Mouse (Mus musculus): Measurements from ENCODE around the gene Dnm3. TPM values are rescaled to one million over a fixed set of nuclear protein-coding genes. Genes with fewer than 3 reads are reported as not detected.

Gene Dnm3
- polyA plus RNA-seq, 2 experiments = 14.7 to 21.9 TPM

DNA sequence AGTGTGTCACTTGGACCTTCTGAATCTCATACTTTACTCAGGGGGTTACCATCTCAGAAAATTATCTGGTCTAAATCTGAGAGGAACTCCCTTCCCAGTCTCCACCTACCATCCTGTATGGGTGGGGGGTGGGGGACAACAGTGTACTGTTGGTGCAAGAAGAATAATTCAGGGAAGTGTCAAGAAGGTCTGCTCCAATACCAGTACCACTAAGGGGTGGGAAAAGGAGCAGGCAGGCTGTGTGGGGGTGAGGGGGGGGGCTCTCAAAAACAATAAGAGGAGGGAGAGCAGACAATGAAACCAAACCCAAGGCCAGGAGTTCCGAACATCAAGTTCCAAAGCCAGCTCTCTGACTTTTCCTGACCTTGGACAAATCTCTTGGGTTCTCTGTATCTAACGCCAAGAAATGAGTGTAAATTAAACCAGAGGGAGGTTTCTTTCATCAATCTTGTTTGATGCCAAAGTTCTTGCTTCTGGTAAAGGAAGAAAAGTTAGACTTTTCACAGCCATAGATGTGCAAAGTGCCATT is 8.0 kb downstream of the Dnm3 start:
- Histone ChIP-seq H3K4me1 (ENCODE audit: control insufficient read depth, insufficient read depth, low read length) (no peaks in the 10 kb centered on the region), H3K9ac (ENCODE audit: low read depth, low read length, severe bottlenecking) (no peak overlapping the region), H3K36me3 (ENCODE audit: control insufficient read depth, insufficient read depth, low read length) (no peaks in the 10 kb centered on the region), H3K4me3 (replicated peaks; ENCODE audit: low read length) (no peak overlapping the region), H3K4me2 (replicated peaks; ENCODE audit: low read depth, low read length, severe bottlenecking) (no peak overlapping the region), H3K9me3 (ENCODE audit: control insufficient read depth, low read length) (no peaks in the 10 kb centered on the region), H3K27me3 (ENCODE audit: control insufficient read depth, insufficient read depth, low read length) (0 out of 2 replicates have a peak, but pooled peaks cover 4% of the 10 kb centered on the region), H3K27ac (replicated peaks; ENCODE audit: low read depth, low read length) (no peak overlapping the region)
- no peak for TF ChIP-seq POLR2A (IDR thresholded peaks at IDR 0.05; ENCODE audit: borderline replicate concordance, extremely low read depth, insufficient read depth, insufficient read length)
- DNase-seq (ENCODE audit: low spot score) (no peak), ATAC-seq (ENCODE audit: low FRiP score, low read depth) (no peak)
- WGBS = 69% methylated on average over 2 of the region's 2 CpGs

DNA sequence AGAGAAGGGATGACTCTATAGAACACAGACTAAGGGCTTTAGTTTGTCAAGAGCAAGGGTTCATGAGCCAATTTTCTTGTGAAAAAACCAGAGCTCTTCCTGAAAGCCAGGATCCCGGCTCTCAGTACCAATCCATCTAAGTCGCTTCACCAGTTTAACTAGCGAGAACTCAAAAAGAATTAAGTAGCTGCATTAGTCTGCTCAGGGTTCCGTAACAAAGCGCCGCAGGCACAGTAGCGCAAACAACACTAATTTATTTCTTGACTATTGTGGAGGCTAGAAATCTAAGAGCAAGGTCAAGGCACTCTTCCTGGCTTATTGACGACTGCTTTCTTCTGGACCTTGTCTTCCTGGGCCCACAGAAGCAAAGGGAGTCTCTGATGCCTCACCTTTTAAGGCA is 14.2 kb downstream of the Dnm3 start:
- WGBS = 85% methylated on average over 8 of the region's 8 CpGs
- ATAC-seq (ENCODE audit: low FRiP score, low read depth) = no peak
- DNase-seq (ENCODE audit: low spot score) = no peak
- no peak overlapping the region for H3K9ac ChIP-seq (ENCODE audit: low read depth, low read length, severe bottlenecking)
- H3K4me2 ChIP-seq (replicated peaks; ENCODE audit: low read depth, low read length, severe bottlenecking) = no peak overlapping the region
- no peaks in the 10 kb centered on the region for H3K27me3 ChIP-seq (ENCODE audit: control insufficient read depth, insufficient read depth, low read length)
- no peaks in the 10 kb centered on the region for H3K4me1 ChIP-seq (ENCODE audit: control insufficient read depth, insufficient read depth, low read length)
- H3K27ac ChIP-seq (replicated peaks; ENCODE audit: low read depth, low read length) = no peak overlapping the region
- no peak for TF ChIP-seq POLR2A (IDR thresholded peaks at IDR 0.05; ENCODE audit: borderline replicate concordance, extremely low read depth, insufficient read depth, insufficient read length)
- H3K4me3 ChIP-seq (replicated peaks; ENCODE audit: low read length) = no peak overlapping the region
- H3K9me3 ChIP-seq (ENCODE audit: control insufficient read depth, low read length) = no peaks in the 10 kb centered on the region
- no peaks in the 10 kb centered on the region for H3K36me3 ChIP-seq (ENCODE audit: control insufficient read depth, insufficient read depth, low read length)

DNA sequence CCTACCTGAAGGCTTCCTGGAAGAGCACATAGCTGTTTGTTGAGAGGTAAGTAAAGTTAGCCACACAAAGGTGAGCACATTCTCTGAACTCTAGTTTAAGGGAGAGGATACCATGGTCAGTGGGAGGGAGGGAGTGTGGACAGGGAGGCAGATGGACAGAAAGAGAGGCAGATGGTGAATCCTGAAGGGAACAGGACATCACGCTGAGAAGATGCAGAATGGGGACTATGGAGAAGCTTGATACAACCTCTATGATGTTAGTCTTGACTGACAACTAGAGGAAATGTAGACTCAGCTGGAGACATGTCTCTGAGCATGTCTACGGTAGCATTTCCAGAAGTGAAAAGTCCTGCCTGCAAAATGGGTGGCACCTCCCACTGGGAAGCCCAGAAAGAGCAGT is 19.1 kb downstream of the Dnm3 start:
- H3K4me3 ChIP-seq (replicated peaks; ENCODE audit: low read length) = no peak overlapping the region
- ATAC-seq (ENCODE audit: low FRiP score, low read depth) = no peak
- no peak overlapping the region for H3K27ac ChIP-seq (replicated peaks; ENCODE audit: low read depth, low read length)
- no peak overlapping the region for H3K9ac ChIP-seq (ENCODE audit: low read depth, low read length, severe bottlenecking)
- H3K4me1 ChIP-seq (ENCODE audit: control insufficient read depth, insufficient read depth, low read length) = peaks cover 1% of the 10 kb centered on the region; the same call in 1 of the 2 replicates
- TF ChIP-seq POLR2A (IDR thresholded peaks at IDR 0.05; ENCODE audit: borderline replicate concordance, extremely low read depth, insufficient read depth, insufficient read length) = no peak
- DNase-seq (ENCODE audit: low spot score) = no peak
- H3K9me3 ChIP-seq (ENCODE audit: control insufficient read depth, low read length) = no peaks in the 10 kb centered on the region
- no peaks in the 10 kb centered on the region for H3K27me3 ChIP-seq (ENCODE audit: control insufficient read depth, insufficient read depth, low read length)
- H3K4me2 ChIP-seq (replicated peaks; ENCODE audit: low read depth, low read length, severe bottlenecking) = no peak overlapping the region
- no peaks in the 10 kb centered on the region for H3K36me3 ChIP-seq (ENCODE audit: control insufficient read depth, insufficient read depth, low read length)
- WGBS = 95% methylated on average over 2 of the region's 2 CpGs

DNA sequence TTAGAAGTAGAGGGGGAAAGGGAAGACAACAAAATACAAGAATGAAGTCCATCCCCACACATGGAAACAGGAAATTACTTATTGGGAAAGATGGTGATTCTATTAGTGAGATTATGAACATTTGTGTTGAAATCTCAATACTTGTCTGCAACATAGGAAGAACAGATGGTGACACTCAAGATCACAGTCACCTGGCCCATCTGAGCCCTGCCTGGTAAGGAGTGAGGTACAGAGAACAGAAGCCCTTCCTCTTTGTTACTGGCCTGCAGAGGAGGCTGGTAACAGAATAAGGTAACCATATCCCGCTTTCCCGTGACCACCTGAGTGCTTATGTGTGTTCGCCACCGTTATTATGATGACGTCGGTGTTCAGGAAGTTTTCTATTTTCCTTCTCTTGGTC is 21.0 kb downstream of the Dnm3 start:
- Histone ChIP-seq H3K9me3 (ENCODE audit: control insufficient read depth, low read length) (no peaks in the 10 kb centered on the region), H3K4me1 (ENCODE audit: control insufficient read depth, insufficient read depth, low read length) (peaks cover 6% of the 10 kb centered on the region), H3K36me3 (ENCODE audit: control insufficient read depth, insufficient read depth, low read length) (no peaks in the 10 kb centered on the region), H3K27ac (replicated peaks; ENCODE audit: low read depth, low read length) (no peak overlapping the region), H3K9ac (ENCODE audit: low read depth, low read length, severe bottlenecking) (no peak overlapping the region), H3K4me3 (replicated peaks; ENCODE audit: low read length) (no peak overlapping the region), H3K4me2 (replicated peaks; ENCODE audit: low read depth, low read length, severe bottlenecking) (no peak overlapping the region), H3K27me3 (ENCODE audit: control insufficient read depth, insufficient read depth, low read length) (no peaks in the 10 kb centered on the region)
- no peak for ATAC-seq (ENCODE audit: low FRiP score, low read depth)
- TF ChIP-seq POLR2A (IDR thresholded peaks at IDR 0.05; ENCODE audit: borderline replicate concordance, extremely low read depth, insufficient read depth, insufficient read length) = no peak
- WGBS = 92% methylated on average over 6 of the region's 6 CpGs
- DNase-seq (ENCODE audit: low spot score) = no peak

DNA sequence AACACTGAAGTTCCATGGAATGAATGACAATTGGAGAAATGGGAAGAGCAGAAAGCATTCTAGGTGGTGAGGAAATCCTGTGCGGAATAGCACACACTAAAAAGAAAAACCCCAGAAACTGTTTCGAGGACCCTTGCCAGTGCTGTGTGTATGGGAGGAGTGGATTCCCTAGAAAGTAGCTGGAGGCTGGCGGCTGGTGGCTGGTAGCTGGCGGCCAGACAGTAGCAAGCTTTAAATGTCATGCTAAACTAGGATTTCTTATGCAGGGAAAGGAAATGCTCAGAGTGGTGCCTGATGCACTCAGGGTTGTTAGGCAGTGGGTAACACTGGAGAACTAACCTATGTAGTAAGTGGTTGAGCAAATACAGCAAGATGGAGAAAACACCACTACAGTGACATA is 21.4 kb downstream of the Dnm3 start:
- Histone ChIP-seq H3K36me3 (ENCODE audit: control insufficient read depth, insufficient read depth, low read length) (no peaks in the 10 kb centered on the region), H3K9me3 (ENCODE audit: control insufficient read depth, low read length) (no peaks in the 10 kb centered on the region), H3K4me1 (ENCODE audit: control insufficient read depth, insufficient read depth, low read length) (peaks cover 6% of the 10 kb centered on the region), H3K27ac (replicated peaks; ENCODE audit: low read depth, low read length) (no peak overlapping the region), H3K27me3 (ENCODE audit: control insufficient read depth, insufficient read depth, low read length) (no peaks in the 10 kb centered on the region), H3K9ac (ENCODE audit: low read depth, low read length, severe bottlenecking) (no peak overlapping the region), H3K4me2 (replicated peaks; ENCODE audit: low read depth, low read length, severe bottlenecking) (no peak overlapping the region), H3K4me3 (replicated peaks; ENCODE audit: low read length) (no peak overlapping the region)
- DNase-seq (ENCODE audit: low spot score) (no peak), ATAC-seq (ENCODE audit: low FRiP score, low read depth) (no peak)
- no peak for TF ChIP-seq POLR2A (IDR thresholded peaks at IDR 0.05; ENCODE audit: borderline replicate concordance, extremely low read depth, insufficient read depth, insufficient read length)
- 82% methylated on average over 4 of the region's 4 CpGs for WGBS

DNA sequence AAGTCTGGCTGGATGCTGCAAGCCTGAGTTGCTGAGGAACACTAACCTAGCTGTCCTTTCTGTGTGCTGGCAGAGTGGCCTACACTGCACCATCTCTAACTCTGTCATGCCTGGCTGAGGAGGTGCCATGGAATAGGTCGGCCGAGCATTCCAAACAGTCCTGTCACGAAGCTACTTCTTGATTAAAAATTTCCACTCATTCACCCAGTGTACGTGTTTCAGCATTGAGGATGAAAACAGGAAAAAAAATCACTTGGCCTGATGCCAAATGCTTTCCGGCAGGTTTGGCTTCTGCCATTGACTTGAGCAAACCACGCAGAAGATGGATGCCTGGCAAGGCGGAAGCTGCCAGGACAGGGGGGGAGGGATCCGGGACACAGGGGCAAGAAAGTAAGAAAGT is 24.3 kb downstream of the Dnm3 start:
- H3K9me3 ChIP-seq (ENCODE audit: control insufficient read depth, low read length) = no peaks in the 10 kb centered on the region
- 41% methylated on average over 8 of the region's 8 CpGs for WGBS
- no peaks in the 10 kb centered on the region for H3K27me3 ChIP-seq (ENCODE audit: control insufficient read depth, insufficient read depth, low read length)
- TF ChIP-seq POLR2A (IDR thresholded peaks at IDR 0.05; ENCODE audit: borderline replicate concordance, extremely low read depth, insufficient read depth, insufficient read length) = no peak
- no peak for ATAC-seq (ENCODE audit: low FRiP score, low read depth)
- H3K4me1 ChIP-seq (ENCODE audit: control insufficient read depth, insufficient read depth, low read length) = peaks cover 6% of the 10 kb centered on the region
- H3K9ac ChIP-seq (ENCODE audit: low read depth, low read length, severe bottlenecking) = no peak overlapping the region
- H3K4me2 ChIP-seq (replicated peaks; ENCODE audit: low read depth, low read length, severe bottlenecking) = no peak overlapping the region
- H3K36me3 ChIP-seq (ENCODE audit: control insufficient read depth, insufficient read depth, low read length) = no peaks in the 10 kb centered on the region
- H3K4me3 ChIP-seq (replicated peaks; ENCODE audit: low read length) = no peak overlapping the region
- peak; percentile 53 for DNase-seq (ENCODE audit: low spot score)
- no peak overlapping the region for H3K27ac ChIP-seq (replicated peaks; ENCODE audit: low read depth, low read length)

All from limb, embryonic 14.5 days (tissue).